Mouse (Mus musculus) heart, postnatal 4 days (tissue): Measurements from ENCODE around the gene Adamtsl4. TPM values are rescaled to one million over a fixed set of nuclear protein-coding genes. Genes with fewer than 3 reads are reported as not detected.

Experiments
- DNase-seq: peaks from one replicate; pipeline ENCODE4 v3.0.0; 2021
- total RNA-seq, 2 experiments: library from RNA; stranded (reverse); gene quantifications; 2 replicates each; pipeline ENCODE4 v1.2.3; 2021

Gene Adamtsl4
- total RNA-seq = 10 to 100 TPM; 13.5 to 14.6 TPM

DNA sequence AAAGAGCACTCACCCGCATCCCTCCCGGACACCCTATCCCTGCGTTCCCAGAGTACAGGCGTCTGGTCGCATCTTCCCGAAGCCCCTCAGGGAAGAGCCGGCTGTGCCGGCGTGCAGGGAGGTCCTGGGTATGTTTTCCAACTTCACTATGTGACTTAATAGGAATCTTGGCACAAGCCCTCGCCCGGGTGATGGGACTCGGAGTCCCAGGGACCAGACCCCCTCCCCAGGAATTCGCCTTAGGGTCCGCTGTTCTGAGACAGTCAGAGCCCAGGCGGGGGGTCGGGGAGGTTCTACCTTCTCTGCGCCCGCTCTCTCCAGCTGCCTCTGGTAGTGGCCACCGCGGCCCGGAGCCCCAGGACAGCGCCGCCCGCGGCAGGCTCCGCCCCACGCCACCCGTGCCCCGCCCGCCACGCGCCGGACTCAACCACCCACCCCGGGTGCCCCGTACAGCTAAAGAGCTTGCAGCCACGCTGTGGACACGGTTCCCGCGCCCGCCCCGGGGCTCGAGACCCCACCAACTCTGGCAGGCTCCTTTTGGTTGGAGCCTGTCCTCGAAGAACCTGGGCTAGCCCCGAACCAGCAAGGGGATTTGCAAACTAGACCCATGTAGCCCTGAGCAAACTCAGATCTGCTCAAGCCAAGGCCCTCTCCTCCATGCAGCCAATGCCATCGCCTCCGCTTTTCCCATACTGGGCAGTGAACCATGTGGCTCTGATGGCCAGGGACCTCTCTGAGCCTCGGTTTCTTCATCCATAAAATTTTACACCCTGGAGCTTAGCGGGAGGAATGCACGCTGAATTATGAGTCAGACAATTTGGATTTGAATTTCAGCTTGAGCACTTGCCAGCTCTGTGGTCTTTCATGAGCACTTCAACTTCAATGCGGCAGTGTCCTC is at the start of gene Adamtsl4:
Adamtsl4 (minus strand) TSS at position 394 of the 898 bp plus-strand sequence.
- peak; percentile 84 for DNase-seq

DNA sequence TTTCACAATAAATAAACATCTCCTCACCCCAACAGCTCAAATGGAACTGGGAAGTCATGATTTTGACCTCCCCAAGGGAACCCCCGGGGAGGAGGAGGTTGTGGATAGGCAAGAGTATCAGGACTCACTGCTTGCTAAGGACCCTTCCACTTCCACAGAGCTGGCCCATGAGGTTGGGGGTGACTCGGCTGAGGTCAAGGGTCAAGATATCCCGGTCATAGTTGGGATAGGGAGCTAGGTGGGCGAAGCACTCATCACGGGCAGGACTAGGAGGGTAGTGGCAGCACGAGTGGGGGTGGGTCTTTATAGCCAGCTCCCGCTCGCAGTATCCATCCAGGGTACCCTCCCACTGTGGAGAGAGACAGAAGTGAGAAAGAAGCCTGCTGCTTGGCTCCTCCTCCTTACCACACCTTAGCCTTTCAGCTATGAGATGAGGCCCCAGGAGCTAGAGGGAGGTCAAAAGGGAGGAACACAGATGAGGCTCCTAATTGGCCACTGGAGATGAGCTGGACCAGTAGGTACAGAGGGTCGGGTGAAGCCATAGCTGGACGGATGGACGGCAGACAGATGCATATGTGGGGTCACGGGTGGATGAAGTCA is 47.5 kb upstream of the Adamtsl4 start:
- DNase-seq = no peak

DNA sequence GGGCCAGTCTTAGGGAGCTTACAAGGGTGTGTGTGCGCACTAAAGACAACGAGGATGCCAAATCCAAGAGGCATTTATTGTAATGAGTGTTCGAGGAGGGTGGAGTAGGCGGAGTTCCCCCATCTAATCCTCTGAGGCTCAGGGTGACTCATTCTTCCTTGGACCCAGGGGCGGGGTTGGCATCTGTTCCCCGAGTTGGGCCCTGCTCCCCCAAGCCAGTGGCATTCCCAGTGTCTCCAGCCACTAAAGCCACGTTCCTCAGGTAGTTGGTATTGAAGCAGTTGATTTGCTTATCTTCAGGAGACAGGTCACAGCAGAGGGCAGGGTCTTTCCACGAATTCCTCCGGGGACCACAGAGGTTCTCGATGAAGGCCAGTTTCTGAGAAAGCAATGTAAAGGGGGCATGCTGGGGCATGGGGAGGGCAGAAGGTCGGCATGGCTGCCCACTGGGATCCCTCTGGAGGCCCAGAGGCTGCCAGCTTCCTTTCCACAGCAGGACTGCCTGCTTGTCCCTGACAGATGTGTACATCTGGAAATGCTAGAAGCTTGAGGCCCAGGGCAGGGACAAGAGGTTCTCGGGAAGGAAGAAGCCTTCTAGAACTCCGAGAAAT is 46.5 kb upstream of the Adamtsl4 start:
- DNase-seq = no peak

DNA sequence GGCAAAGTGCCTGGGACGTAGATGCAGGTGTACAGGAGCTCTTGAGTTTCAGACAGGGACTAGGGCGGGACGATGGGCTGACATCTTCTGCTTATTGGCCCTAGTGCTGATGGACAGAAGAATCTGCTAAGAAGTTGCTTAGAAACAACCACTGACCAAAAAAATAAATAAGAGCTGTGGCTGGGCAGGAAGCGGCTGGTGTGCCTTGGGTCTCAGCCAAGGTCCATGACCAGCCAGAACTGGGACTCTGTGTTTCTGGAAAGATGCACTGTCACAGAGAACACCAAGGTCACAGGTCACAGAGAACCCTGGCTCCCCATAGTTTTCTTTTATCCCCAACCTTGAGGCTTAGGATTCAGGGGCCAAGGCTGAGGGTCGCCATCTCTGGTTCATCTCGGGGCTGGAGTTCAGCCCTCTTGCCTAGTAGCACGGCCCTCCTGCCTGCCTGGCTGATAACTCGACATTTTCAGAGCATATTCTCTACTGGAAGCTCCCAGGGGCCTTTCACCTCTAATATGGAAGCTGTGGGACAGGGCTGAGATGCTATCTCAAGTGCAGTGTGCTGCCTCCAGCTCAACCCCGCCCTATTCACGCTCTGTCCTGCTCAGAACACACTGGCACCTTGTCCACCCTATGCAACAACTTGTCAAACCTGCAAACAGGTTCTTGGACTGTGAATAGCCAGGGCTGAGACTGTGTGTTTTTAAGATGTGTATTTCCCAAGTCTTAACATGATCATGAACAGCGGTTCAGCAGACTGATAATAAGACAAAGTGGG is 45.2 kb upstream of the Adamtsl4 start:
- peak; percentile 51 for DNase-seq

DNA sequence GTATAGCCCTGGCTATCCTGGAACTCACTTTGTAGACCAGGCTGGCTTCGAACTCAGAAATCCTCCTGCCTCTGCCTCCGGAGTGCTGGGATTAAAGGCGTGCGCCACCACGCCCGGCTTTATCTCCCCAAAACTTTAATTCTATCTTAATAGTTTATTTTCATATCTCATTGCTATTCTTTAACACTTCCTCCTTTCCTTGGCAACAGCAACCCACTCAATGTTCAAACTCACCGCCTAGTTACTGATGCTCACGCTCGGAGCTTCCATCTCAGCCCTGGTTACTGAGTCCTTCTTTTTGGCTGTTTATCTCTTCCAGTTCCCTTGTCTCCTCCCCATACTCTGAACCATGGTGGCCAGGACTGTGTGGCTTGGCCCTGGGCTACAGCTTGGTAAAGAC is 44.6 kb upstream of the Adamtsl4 start:
- DNase-seq = no peak

DNA sequence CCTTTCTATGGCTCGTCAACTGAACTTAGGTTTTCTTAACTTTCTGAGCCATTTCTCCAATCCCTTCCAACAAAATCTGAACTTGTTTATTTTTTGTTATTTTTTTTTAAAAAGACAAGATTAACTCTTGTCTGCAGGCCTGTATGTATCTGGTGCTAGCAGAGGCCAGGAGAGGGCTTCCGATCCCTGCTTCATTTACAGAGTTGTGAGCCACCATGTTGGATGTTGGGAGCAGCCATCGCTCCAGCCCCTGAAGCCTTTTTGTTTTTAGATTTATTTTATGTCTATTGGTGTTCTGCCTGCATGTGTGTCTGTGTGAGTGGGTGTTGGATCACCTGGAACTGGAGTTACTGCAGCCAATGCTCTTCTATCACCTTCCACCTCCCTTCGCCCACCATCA is 44.1 kb upstream of the Adamtsl4 start:
- no peak for DNase-seq

DNA sequence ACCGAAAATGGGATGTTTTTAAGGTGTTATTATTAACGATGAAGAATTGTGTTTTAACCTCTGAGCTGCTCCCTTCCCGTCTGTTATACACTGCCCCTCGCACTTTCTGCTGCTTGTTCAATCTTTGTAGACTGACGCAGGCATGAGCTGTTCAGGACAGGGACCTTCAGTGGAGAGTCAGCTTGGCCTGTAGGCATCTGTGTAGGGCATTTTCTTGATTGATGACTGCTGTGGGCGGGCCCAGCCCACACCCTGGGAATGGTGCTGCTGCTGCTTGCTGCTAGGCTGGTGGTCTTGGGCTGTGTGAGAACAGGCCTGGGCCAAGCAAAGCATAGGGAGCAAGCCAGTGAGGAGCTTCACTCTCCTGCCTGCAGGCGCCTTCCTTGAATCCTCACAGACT is 42.7 kb upstream of the Adamtsl4 start:
- DNase-seq = no peak

DNA sequence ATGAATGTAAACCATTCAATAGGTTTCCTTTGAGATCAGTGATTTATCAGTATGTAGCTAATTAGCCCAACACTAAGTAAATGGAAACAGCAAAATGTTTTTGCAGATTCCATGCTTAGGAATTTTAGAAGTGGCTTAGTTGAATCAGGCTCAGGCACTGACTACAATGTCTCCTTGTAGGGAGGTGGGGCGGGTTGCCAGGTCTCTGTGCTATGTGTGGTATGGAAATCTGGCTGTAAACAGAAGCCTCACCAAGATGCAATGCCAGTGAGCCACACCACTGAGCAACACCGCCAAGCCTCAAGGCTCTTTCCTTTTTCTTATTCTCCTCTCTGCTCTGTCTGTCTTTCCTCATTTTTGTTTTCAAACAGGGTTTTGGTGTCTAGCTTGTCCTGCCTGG is 41.2 kb upstream of the Adamtsl4 start:
- DNase-seq = peak; percentile 68

DNA sequence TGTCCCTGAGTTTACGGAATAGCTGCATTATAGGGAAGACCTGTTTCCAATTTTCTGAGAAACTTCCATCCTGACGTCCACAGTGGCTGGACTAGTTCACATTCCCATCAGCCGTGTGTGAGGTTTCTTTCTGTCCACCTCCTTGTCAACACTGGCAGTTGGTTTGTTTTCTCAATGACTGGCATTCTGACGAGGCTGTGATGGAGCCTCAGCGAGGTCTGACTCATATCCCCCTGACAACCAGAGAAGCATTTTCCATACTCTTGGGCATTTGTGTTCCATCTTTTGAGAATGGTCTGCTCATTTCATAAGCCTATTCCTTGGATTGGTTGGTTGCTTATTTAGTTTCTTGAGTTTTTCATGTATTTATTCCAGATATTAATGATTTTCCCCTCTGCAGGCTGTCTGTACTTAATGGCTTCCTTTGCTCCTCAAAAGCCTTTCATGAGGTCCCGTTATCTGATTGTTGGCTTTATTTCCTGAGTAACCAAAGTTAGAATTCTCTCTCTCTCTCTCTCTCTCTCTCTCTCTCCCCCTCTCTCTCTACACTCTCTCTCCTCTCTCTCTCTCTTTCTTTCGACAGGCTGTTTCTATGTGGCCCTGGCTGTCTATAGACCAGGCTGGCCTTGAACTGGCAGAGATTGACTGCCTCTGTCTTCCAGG is 39.1 kb upstream of the Adamtsl4 start:
- DNase-seq = no peak

DNA sequence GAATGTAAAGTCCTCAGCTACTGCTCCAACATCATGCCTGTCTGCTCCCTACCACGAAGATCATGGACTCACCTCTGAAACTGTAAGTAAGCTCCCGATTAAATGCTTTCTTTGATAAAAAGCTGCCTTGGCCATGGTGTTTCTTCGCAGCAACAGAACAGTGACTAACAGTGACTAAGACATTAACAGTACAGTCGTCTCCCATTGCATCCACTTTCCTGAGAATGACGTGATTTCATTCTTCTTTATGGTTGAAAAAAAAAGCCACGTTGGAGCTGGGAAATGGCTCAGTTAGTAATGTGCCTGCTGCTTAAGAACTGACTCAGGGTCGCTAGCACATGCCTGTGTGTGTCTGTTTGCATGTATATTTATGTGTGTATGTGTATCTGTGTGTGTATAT is 38.1 kb upstream of the Adamtsl4 start:
- DNase-seq = no peak

DNA sequence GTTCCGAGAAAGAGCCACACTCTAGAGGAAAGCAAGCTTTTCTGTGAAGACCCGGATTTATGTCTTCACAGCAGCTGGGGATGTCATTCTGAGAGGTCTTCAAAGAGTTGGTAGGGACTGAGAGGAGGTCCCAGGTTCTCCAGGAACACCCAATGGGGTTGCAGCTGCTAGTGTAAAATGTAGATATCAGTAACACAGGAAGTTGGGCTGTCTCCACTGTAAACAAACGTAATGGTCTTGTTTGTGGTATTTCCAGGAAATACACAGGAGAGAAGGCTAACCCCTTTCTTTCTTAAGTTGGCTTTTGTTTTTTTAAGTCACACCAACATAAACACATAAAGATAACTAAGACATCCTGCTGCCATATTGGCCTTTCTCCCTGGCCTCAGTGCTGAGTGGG is 34.7 kb upstream of the Adamtsl4 start:
- DNase-seq = no peak

DNA sequence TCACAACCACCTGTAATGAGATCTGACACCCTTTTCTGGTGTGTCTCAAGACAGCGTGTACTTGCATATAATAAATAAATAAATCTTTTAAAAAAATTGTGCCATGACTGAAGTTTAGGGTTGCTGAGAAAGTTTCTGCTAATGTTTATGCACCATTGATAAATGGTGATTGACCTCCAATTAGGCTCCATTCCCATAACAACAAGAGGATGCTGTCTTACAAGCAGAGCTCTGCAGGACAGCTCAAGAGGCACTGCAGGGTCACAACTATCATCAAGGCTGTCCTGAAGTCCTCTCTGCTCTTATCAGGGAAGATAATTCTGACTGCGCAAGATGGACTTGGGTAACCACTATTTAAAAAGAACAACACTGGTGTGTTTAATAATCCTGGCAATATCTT is 30.4 kb upstream of the Adamtsl4 start:
- no peak for DNase-seq

DNA sequence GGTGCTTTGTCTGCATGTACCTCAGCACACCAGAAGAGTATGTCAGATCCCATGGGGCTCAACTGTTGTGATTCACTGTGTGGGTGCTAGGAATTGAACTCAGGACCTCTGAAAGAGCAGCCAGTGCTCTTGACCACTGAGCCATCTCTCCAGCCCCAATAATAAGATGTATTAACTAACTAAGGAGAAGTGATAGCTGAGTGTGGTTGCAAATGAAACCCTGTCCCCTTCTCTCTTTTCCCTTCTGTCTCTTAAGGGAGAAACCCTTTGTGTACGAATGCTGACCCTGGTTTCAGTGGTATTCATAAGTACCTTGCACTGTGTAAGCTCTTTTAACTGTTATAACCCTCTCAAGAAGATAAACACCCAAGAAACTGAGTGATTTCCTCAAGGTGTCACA is 28.4 kb upstream of the Adamtsl4 start:
- DNase-seq = no peak

DNA sequence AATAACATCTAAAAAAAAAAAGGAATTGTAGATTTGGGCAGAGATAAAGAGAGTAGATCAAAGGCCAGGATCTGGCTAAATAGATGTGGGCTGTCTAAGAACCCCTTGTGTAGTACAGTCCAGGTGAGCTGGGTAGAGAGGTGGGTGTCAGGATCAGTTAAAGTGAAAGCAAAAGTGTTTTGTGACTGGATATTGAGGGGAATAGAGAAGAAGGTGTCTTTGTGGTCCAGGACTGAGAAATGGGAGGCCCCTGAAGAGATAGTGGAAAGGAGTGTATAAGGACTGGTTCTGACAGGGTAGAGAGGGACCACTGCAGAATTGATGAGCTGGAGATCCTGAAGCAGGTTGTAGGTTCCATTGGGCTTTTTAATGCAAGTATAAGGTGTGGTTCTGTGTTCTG is 22.2 kb upstream of the Adamtsl4 start:
- DNase-seq = no peak

DNA sequence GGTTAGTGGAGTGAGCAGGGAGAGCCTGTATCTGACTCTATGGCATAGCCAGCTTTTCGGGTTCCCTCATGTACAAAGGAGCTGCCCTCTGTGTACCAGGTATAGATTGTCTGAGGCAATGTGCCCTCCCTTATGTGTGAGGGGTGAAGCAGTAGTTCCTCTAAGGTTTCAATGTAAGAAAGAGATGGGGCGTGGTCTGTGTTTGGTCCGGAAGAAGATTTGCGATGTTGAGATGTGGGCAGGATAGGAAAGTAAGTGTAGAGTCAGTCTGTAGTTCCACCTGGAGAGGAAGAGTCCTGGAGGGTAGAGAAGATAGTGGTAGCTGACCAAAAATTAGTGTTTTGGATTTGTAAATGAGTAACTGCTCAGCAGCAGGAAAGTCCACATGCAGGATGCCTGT is 21.3 kb upstream of the Adamtsl4 start:
- DNase-seq = no peak

DNA sequence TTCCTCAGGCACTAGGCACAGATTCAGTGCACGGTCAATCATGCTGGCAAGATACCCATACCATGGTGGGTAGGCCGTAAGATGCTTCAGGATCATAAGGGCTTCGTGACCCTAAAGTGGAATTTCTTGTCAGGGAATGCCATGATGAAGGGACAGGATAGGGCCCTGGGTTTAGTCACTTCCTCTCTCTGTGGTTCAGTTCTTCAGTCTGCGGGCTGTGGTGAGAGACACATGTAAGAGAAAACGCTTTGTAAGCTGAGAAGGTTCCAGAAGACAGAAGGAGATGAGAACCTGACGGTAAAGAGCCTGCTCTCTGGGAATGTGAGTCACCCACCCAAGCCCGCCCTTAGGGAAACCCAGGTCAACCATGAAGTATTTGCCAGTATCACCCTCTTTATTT is 19.8 kb upstream of the Adamtsl4 start:
- no peak for DNase-seq

DNA sequence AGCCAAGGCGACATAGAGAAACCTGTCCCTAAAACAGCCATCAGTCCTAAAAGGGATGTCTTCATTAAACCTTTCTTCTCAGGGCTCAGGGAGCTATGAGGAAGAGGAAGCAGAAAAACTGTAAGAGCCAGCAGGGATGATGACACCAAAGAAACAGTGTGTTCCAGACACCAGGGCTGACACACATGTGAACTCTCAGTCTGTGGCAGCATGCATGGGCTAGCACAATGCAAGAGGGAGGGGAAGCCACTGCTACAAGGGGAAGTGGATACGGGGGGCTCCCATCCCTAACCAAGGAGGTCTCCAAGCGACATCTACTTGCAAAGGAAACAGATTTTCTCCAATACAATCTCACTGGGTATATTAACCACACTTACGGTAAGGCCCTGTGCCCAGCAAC is 18.6 kb upstream of the Adamtsl4 start:
- no peak for DNase-seq

DNA sequence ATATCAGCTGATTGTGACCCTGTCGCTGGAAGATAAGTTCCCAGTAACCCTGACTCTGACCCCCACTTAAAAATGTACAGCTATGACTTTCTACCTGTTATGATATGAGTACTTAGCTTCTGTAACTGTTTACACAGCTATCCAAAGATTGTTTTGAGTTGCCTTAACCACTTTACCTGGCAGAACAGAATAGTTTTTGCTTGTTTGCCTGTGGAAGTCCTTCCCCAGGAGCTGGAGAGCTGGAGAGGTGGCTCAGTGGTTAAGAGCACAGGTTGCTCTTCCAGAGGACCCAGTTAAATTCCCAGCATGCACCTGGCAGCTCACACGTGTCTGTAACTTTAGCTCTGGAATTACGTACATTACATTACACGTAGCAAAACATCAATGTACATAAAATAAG is 16.9 kb upstream of the Adamtsl4 start:
- no peak for DNase-seq

DNA sequence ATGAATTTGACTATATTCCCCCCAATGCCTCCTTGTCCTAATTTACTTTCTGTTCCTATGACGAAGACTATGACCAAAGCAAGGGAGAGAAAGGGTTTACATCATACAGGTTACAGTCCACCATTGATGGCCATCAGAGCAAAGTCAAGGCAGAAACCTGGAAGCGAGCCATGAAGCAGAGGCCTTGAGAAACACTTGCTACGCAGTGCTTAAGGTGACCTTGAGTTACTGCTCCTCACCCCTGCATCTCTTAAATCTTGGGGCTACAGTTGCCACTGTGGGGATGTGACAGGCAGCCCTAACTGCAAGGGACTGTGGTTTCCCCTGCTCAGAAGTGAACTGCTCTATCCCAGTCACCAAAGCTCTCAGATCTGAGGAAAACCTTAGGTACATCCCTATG is 15.6 kb upstream of the Adamtsl4 start:
- no peak for DNase-seq

DNA sequence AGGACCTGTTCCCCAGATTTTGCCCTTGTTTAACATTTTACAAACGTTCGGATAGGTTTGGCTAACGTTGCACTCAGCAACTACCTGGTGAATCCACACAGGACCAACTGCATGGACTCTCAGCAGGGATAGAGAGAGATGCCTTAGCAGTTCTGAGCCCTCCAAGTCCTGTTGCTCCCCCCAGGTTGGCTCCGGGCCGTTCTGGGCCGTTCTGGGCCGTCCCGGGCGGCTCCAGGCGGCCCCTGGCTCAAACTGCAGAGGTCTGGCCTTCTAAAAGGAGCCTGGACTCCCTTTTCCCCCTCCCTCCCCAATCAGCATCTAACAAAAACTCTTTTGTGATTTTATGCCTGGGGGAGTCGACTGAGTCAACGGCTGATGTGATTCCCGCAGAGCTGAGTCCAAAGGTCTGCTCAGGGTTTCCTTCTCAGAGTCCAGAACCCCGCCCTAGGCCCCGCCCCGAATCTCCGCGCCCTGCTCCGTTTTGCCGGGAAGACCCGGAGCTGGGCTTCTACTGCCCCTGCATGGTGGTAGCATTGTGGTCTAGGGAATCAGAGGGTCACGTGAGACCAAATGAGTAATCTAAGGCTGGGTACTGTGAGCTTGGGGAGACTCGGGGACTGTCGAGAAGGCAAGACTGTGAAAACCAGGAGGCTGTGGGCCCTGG is 14.3 kb upstream of the Adamtsl4 start:
- DNase-seq = peak; percentile 90

DNA sequence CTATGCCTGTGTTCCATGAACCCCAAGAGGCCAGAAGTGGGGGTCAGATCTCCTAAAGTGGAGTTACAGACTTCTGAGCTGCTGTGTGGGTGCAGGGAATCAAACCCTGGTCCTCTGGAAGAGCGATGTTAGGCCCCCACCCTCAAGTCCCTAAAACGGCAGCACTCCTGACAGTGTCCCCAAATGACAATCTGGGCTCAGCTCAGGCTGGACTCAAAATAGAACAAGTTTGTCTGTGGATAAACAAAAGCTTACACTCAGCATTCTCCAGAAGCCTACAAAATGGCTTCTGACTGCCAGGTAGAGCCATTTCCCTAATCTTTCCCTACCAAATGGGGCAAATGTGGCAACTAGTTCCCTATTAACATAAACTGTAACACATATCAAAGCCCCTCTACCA is 13.4 kb upstream of the Adamtsl4 start:
- no peak for DNase-seq

DNA sequence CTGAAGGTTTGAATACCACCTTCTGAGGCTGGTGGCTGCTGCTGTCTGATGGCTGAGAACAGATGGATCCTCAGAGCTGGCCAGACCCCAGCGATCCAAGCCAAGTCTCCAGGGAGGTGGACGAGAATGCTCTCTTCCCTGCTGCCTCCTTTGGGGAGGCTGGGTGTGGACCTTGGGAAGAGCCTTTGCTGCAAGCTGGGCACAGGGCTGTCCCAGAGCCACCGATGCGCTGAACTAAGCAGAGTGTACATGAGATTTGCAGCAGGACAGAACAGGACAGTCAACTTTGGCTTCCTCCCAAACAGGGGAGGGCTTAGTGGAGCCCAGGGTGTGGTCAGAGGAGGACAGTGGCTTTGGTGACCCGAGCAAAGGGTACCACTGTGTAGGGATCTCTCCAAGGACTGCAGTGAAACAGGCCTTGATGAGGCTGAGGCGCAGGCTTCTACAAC is 12.5 kb upstream of the Adamtsl4 start:
- DNase-seq = no peak
